ENCODE assay signal across 16 mouse cellular contexts in genomic region chr19:40283415-40283814, GRCm38 (mm10).
"Had no signal": no experiment of that assay in that cellular context is flagged by ENCODE, and none has a peak within 500 bp of the region (broad histone marks: within the 10 kb centered on the region; RNA-seq: fewer than 3 reads in every experiment).

No protein-coding gene starts in this region.

- H3K27ac ChIP-seq: neural tube, embryonic 12.5 days; neural tube, embryonic 13.5 days; neural tube, embryonic 15.5 days; stomach, embryonic 15.5 days; stomach, postnatal 0 days had no signal

- DNase-seq: retina, postnatal 1 day; right cerebral cortex, postnatal 14 days; right cerebral cortex, postnatal 25 days; right cerebral cortex, postnatal 4 days; spleen, adult 18-20 months; thymus, adult 18-20 months; thymus, adult 2 months; thymus, postnatal 14 days; thymus, postnatal 25 days; thymus, postnatal 36 days; thymus, postnatal 4 days had no signal

- H3K4me3 ChIP-seq: neural tube, embryonic 12.5 days; neural tube, embryonic 13.5 days; neural tube, embryonic 15.5 days; stomach, embryonic 15.5 days had no signal

- H3K4me2 ChIP-seq: neural tube, embryonic 12.5 days; neural tube, embryonic 13.5 days; neural tube, embryonic 15.5 days; stomach, embryonic 15.5 days had no signal

- H3K9me3 ChIP-seq: neural tube, embryonic 15.5 days; stomach, embryonic 15.5 days had no signal

- H3K36me3 ChIP-seq: neural tube, embryonic 12.5 days; neural tube, embryonic 13.5 days; neural tube, embryonic 15.5 days; stomach, embryonic 15.5 days had no signal

- H3K9ac ChIP-seq: neural tube, embryonic 12.5 days; neural tube, embryonic 13.5 days; neural tube, embryonic 15.5 days; stomach, embryonic 15.5 days had no signal

- H3K4me1 ChIP-seq: neural tube, embryonic 12.5 days; neural tube, embryonic 13.5 days; neural tube, embryonic 15.5 days; stomach, embryonic 15.5 days had no signal

- H3K27me3 ChIP-seq: neural tube, embryonic 12.5 days; neural tube, embryonic 13.5 days; neural tube, embryonic 15.5 days; stomach, embryonic 15.5 days had no signal
